Mouse (Mus musculus): Measurements from ENCODE around the gene Gtf3c1. TPM values are rescaled to one million over a fixed set of nuclear protein-coding genes. Genes with fewer than 3 reads are reported as not detected.

Gene Gtf3c1
- polyA plus RNA-seq (2014; fragmentation: Illumina TruSeq; extraction: RNeasy Lipid Tissue Mini Kit (QIAGEN cat#74804); ENCODE audit: low read depth, low replicate concordance), result 9.5 TPM

DNA sequence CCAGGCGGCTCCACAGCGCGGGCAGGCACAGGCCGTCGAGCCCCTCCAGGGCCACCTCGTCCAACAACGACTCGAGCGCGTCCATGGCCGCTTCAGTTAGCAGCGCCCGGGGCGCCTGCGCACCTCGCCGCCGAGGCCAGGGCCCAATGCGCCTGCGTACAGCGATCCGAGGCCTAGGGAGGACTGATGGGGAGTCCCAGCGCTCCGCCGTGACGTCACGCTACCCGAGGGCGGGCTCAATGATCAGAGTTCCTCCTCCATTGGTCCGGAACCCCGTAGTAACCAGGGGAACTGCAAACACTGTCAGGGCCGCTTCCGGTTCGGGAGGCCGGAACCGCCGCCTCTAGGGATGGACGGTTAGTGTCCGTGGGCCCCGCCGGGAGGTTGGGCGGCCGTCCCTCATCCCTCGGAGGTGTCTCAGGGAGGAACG, at the start of gene Gtf3c1, which contains the start of gene D430042O09Rik:
TSS of gene Gtf3c1 (minus strand) at position 188 of the 430 bp plus-strand sequence.
TSS of gene D430042O09Rik (plus strand) at position 296 of the 430 bp plus-strand sequence.

DNA sequence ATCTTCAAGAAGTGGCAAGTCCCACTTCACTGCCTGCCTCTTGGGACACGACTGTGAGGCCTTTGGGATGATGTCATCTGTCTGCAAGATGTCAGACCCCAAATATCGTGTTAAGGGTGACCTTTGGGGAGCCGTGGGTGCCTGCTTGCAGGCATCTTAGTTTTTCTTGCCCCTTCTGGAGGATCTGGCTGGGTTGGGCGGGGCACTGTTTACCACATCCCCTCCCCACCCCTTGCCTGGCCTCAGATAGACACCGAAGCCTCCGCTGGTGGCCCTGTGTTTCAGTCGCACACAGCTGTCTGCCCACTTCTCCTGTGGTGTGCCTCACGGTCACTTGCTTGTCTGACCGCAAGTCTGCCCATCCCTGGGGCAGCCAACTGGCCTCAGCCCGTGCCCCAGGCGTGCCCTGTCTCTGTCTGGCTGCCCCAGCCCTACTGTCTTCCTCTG, 104.4 kb downstream of the Gtf3c1 start, which contains the start of gene Il21r:
TSS of gene Il21r (plus strand) at position 245 of the 447 bp plus-strand sequence.

Other genes starting within 250 kb of the Gtf3c1 start
- 142 TPM for gene Nsmce1, start 216.2 kb downstream of the Gtf3c1 start, polyA plus RNA-seq (2014; fragmentation: Illumina TruSeq; extraction: RNeasy Lipid Tissue Mini Kit (QIAGEN cat#74804); ENCODE audit: low read depth, low replicate concordance)
- 0.42 TPM for gene Il4ra, start 155.7 kb downstream of the Gtf3c1 start, polyA plus RNA-seq (2014; fragmentation: Illumina TruSeq; extraction: RNeasy Lipid Tissue Mini Kit (QIAGEN cat#74804); ENCODE audit: low read depth, low replicate concordance)
- gene Il21r, start 104.4 kb downstream of the Gtf3c1 start, polyA plus RNA-seq (2014; fragmentation: Illumina TruSeq; extraction: RNeasy Lipid Tissue Mini Kit (QIAGEN cat#74804); ENCODE audit: low read depth, low replicate concordance), result not detected
- 49.0 TPM for gene D430042O09Rik, start 108 bp upstream of the Gtf3c1 start, polyA plus RNA-seq (2014; fragmentation: Illumina TruSeq; extraction: RNeasy Lipid Tissue Mini Kit (QIAGEN cat#74804); ENCODE audit: low read depth, low replicate concordance)

All from testis, adult 10 weeks (tissue).